ENCODE assay signal across 9 mouse cellular contexts in genomic region chr2:105238775-105239174, GRCm38 (mm10). TPM values are rescaled to one million over a fixed set of nuclear protein-coding genes. Genes with fewer than 3 reads are reported as not detected.
DNase-seq lines count a peak whose midpoint lies in the region; ATAC-seq and TF ChIP-seq lines count a peak whose summit lies in the region.
"Had no signal": no experiment of that assay in that cellular context is flagged by ENCODE, and none has a peak within 500 bp of the region (broad histone marks: within the 10 kb centered on the region; RNA-seq: fewer than 3 reads in every experiment).

No protein-coding gene starts in this region.

- DNase-seq in layer of hippocampus, adult 11-12 months (ENCODE audit: low spot score): peak; percentile 19
- no peak for DNase-seq in layer of hippocampus, adult 9-11 months
- DNase-seq in adipocyte (ENCODE audit: low spot score): peak; percentile 72
- DNase-seq in forebrain, postnatal 0 days: peak; percentile 43
- DNase-seq in kidney, postnatal 0 days (ENCODE audit: low spot score): peak; percentile 82
- DNase-seq in spleen, postnatal 10 days (ENCODE audit: low spot score in 2 of 2): no peak
- no peak for DNase-seq in ovary, adult 18-20 months (ENCODE audit: low spot score)

- peak; percentile 50 for ATAC-seq in forebrain, postnatal 0 days
- peak; percentile 33 for ATAC-seq in kidney, postnatal 0 days (replicated peaks; ENCODE audit: low FRiP score, low read depth)
- ATAC-seq in megakaryocyte progenitor cell, adult 5-6 weeks (replicated peaks; ENCODE audit: poor library complexity): peak; percentile 85

- no peaks in the 10 kb centered on the region for H3K9me3 ChIP-seq in forebrain, postnatal 0 days (ENCODE audit: low read length)
- H3K9me3 ChIP-seq in kidney, postnatal 0 days (replicated peaks; ENCODE audit: low read length): no peaks in the 10 kb centered on the region

- H3K27ac ChIP-seq in forebrain, postnatal 0 days (ENCODE audit: low read depth, low read length): no peak overlapping the region
- H3K27ac ChIP-seq in kidney, postnatal 0 days: no peak overlapping the region

- TF ChIP-seq CTCF in forebrain, postnatal 0 days (IDR thresholded peaks at IDR 0.05; ENCODE audit: low read depth): peak; percentile 76
- peak; percentile 84 for TF ChIP-seq CTCF in kidney, postnatal 0 days (IDR thresholded peaks at IDR 0.05; ENCODE audit: low read depth)

- no peak overlapping the region for H3K4me2 ChIP-seq in forebrain, postnatal 0 days (ENCODE audit: low read depth)
- H3K4me2 ChIP-seq in kidney, postnatal 0 days (ENCODE audit: low read length): no peak overlapping the region

- H3K27me3 ChIP-seq in forebrain, postnatal 0 days (ENCODE audit: insufficient read depth, low read length): no peaks in the 10 kb centered on the region
- H3K27me3 ChIP-seq in kidney, postnatal 0 days (ENCODE audit: insufficient read depth, low read length): no peaks in the 10 kb centered on the region

- no peaks in the 10 kb centered on the region for H3K4me1 ChIP-seq in forebrain, postnatal 0 days (ENCODE audit: insufficient read depth)
- H3K4me1 ChIP-seq in kidney, postnatal 0 days (replicated peaks; ENCODE audit: insufficient read depth, low read length): peaks cover 22% of the 10 kb centered on the region; the same call in 1 of the 2 replicates

- H3K4me3 ChIP-seq in forebrain, postnatal 0 days (ENCODE audit: low read depth, low read length): no peak overlapping the region
- no peak overlapping the region for H3K4me3 ChIP-seq in kidney, postnatal 0 days (replicated peaks; ENCODE audit: low read depth, low read length)
- H3K4me3 ChIP-seq: myocyte had no signal

- no peak overlapping the region for H3K9ac ChIP-seq in forebrain, postnatal 0 days
- H3K9ac ChIP-seq in kidney, postnatal 0 days (ENCODE audit: low read depth, low read length): no peak overlapping the region

- 23% methylated on average over 3 of the region's 3 CpGs for WGBS in forebrain, postnatal 0 days
- WGBS in kidney, postnatal 0 days: 24% methylated on average over 3 of the region's 3 CpGs

- H3K36me3 ChIP-seq in forebrain, postnatal 0 days (ENCODE audit: insufficient read depth): no peaks in the 10 kb centered on the region
- no peaks in the 10 kb centered on the region for H3K36me3 ChIP-seq in kidney, postnatal 0 days (ENCODE audit: insufficient read depth, low read length)

RNA-seq across cellular contexts. Expression of gene Them7, which starts 14.7 kb away (rescaled TPM):
- total RNA-seq in forebrain, postnatal 0 days (2014; rRNA removed): not detected in 2 replicates
- polyA plus RNA-seq in forebrain, postnatal 0 days (2015; fragmentation: Nextera tagmentation; extraction: Ambion mirVana): not detected in 2 replicates
- 21.3 and 23.2 TPM in 2 replicates for polyA plus RNA-seq in kidney, postnatal 0 days (2015; fragmentation: Nextera tagmentation; extraction: Ambion mirVana)
- total RNA-seq in megakaryocyte progenitor cell, adult 5-6 weeks (2015): 7.3 and 9.2 TPM in 2 replicates
- total RNA-seq in megakaryocyte progenitor cell, adult 5-6 weeks (2017): 1.9 and 2.1 TPM in 2 replicates
- polyA plus RNA-seq: myocyte had no signal

Comparison
In these comparisons a context has a peak if more than half of its experiments do, and no peak if none do; other contexts are left out.
1. DNase-seq: peak in layer of hippocampus, adult 11-12 months (single experiment), adipocyte (single experiment), forebrain, postnatal 0 days (single experiment) and kidney, postnatal 0 days (single experiment); none in layer of hippocampus, adult 9-11 months (single experiment), spleen, postnatal 10 days (0 of 2) and ovary, adult 18-20 months (single experiment).
2. ATAC-seq: peak in every context shown above with its lines; median percentile 85 in megakaryocyte progenitor cell, adult 5-6 weeks; 50 in forebrain, postnatal 0 days; 33 in kidney, postnatal 0 days.